Mouse (Mus musculus) heart, postnatal 0 days (tissue): Measurements from ENCODE around the gene Pcdh9.

Experiments used
- CTCF ChIP-seq: IDR thresholded peaks from 2 replicates; pipeline ENCODE4 v1.5.1; 2016; ENCODE audit warnings: antibody characterized with exemption, control low read depth, low read depth
- EP300 ChIP-seq: IDR thresholded peaks from 2 replicates; pipeline ENCODE4 v1.6.1; 2016; ENCODE audit warnings: antibody characterized with exemption, low read depth

- no peak for TF ChIP-seq CTCF
- no peak for TF ChIP-seq EP300
Observed at GRCm38 (mm10) chr14:93700916-93701315, 189.6 kb downstream of the Pcdh9 start.
